Mouse (Mus musculus) spleen, postnatal 14 days (tissue): ENCODE measurements around the gene Aco2.
A peak's percentile ranks its signal among the peaks of the same experiment; 100 is the strongest.

Experiments
- DNase-seq, 2 experiments: peaks; one replicate each; pipeline ENCODE4 v3.0.0; 2021 to 2022; ENCODE audit warnings: low spot score in 2 of 2

The Aco2 gene

DNA sequence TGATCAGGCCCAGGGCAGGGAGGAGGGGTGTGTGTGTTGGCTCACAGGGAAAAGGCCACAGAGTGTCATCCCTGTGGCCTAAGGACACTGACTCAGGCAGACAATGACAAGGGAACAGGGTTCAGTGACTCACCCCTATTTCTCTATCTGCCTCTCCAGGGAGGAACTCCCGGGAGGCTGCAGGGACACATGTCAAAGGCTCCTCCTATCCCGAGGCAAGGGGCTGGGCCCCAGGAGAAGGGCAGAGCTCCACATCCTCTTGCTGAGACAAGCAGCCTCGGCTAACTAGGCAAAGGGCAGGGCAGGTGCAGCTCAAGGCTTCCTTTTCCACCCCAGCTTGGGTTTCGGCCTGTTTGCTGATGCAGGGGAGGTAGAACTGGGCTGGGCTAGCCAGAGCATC, 26.4 kb upstream of the Aco2 start:
- DNase-seq: no peak

DNA sequence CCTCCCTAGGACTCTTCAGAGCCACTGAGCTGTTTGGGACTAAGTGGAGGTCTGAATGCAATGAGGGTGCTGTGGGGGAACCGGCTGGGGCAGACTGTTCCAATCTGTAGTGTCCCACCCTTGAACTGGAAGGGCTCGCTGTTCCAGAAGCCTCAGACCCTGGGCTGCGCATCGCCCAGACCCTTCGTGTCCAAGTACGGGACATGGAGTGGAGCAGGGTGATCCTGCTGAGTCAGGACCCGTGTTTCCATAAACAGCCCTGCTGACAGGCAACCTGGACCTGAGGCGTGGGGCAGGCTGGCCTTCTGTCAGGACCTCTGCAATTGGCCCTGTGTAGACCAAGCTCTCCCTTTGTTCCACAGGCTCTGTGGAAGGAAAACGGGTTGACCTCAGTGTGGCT, 25.4 kb upstream of the Aco2 start:
- DNase-seq: no peak

DNA sequence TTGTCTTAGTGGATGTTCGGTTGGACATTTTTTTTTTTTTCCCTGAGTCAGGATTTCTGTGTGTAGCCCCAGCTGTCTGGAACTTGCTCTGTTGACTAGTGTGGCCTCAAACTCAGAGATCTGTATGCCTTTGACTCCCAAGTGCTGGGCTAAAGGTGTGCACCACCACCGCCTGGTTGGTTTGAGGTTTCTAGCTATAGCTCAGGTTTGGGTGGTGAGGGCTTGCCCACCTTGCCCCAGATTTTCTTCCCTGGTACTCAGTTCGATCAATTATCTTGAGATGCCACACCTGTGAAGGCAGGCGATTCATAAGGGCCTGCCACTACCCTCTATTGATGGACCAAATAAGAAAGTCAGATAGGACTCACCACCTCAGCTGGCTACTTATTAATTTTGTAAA, 24.9 kb upstream of the Aco2 start:
- no peak for DNase-seq

DNA sequence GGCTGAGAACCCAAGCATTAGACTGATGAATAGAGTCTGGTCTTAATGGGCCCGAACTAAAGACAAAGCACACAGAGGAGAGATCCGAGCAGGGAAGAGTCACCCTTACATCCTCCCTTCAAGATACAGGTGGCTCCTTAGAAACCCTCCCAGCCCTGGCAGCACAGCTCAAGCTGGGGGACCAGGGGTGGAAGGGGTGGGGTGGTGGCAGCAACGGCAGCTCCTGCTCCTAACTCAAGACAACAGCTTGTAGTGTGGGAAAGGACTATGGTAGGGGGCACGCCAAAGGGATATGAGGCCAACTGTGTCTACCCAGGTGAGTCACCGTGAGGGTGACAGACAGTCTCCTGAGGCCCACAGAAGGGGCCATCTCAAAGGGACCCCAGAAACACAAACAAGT, 24.2 kb upstream of the Aco2 start:
- no peak for DNase-seq

DNA sequence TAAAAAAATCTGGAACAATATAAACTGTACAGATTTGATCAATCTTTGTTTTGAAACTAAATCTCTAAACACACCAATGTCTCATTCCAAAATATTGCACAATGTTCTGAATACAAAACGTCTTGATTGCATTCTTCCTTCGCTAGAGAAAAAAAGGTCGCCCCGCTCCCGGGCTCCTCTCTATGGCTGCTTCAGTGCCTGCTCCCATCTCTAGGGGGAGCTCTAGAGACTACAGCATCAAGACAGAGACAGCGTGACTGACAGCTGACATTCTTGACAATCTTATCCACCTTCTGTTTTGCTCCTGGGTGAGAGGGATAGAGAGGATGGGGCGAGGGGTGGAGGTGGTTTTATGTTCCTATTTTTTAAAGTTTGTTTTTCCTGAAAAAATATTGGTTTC, 23.8 kb upstream of the Aco2 start:
- DNase-seq: peak in 1 of 2 experiments; percentile 57

DNA sequence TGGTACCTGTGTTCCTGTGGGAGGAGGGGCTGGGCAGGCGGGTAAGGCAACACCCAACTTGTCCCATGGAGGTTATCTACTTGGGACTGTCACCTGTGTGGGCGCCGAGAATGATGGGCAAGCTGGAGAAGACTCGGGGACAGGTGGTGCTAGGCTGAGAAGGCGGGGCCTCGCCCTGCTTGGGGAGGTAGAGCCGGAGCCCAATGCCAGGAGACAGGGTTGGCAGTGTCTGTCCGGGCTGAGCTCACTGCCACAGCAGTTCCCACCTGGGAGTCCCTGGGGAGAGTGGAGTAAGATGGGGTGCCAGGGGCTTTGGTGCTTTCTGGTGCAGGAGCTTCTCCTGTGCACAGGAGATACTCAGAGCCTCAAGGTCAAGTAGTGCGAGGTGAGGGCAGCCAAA, 23.0 kb upstream of the Aco2 start:
- no peak for DNase-seq

DNA sequence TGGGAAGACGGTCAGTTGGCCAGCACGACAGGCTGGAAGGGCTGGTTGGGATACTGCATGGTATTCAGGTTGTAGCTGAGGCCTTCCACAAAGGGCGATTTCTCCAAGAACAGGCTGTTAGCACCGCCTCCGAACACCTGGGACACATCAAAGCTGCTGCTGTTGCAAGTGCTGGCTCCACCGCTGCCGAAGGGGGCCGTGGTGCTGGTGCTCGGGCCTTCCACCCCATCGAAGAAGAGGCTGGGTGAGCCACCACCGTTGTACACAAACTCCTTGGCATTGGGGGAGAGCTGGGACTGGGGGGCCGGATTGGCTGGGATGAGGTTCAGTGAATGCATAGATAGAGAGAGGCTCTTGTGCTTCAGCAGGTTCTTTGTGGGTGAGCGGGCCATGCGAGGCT, 21.4 kb upstream of the Aco2 start:
- DNase-seq: no peak

DNA sequence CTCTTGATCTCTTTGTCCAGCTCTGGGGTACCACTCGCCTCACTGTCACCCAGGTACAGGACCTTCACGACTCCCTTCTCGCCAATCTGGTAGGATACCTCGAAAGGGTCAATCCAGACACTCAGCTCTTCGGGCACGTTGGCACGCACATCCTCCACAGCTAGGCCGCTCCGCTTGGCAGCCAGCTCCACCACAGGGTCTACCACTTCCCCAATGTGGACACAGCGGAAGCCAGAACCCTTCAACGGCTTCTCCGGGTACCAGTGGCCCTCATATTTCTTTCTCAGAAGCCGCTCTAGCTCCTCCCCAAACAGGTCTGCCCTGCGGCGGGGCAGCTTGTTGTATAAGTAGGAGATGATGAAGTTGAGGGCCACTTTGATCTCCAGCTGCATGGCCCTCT, 20.7 kb upstream of the Aco2 start:
- no peak for DNase-seq

DNA sequence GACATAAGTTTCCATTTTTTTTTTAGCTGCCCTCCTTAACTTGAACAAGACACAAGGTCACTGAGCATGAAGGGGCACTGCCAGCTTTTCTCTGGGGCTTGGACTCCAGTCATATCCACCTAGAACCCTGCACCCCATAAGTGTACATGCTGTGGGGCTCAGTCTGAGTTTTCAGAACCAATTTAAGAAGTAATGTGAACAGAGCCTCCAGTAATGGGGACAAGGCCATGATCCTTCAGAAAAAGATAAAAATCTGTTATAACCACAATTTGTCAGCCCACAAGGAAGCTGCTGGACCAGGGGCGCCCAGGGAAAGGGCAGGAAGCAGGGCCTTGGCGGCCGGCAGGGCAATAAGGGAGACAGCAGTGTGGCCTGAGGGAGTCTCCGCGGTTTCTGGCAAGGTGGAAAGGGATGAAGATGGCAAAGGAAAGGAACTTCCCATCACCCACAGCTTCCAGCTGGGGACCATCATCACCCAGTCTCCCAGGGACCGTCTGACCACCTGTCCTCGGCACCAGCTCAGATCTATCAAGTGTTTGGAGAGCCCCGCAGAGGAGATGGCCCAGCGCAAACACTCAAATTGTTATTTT, 19.6 kb upstream of the Aco2 start:
- DNase-seq: no peak

DNA sequence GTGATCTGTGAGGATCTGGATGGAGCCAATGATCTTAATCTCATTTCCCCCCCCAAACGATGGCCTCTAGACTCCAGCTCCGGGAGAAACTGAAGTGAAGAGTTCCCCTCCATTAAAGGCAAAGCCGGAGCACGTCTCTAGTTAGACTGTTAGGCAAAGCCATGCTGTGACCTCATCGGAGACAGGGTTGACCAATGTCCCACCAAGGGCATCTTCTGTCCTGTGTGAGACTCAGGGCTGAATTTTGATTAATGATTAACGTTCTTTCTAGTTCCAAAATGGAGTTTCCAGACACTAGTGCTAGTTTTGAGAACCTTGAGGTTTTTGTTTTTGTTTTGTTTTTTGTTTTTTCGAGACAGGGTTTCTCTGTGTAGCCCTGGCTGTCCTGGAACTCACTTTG, 19.0 kb upstream of the Aco2 start:
- no peak for DNase-seq

DNA sequence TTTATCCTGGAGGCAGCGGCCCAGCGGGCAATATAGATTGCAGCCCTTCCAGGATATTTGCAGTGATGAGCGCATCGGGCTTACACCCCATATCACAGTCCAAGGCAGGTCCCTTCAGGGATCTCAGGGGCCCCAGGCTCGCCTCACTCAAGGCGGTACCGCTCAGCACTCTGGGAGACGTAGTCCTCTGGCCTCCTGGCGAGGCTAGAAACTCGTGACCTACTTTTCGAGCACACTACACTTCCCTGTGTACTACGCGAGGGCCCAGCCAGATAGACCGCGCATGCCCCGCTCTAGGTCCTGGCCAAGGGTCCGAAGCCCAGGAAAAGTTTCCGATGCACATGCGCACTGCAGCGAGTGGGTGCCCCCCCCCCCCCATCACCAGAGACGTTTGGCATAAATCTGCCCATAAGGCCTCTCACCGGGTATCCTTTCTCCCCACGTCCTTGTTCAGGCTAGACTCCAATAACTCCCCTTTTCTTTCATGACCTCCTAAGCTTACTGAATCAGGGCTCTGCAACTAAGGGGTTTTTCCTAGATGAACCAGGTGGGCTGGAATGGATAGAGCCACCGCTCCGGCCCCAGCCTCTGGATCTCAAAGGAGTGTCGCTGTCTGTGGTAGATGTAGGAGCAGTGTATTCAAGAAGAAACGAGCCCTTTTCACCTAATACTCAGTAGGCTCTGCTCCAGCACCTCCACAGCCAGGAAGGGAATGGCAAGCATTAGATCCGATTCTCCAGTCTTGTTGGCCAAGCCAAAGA, 15.9 kb upstream of the Aco2 start:
- peak; percentile 57 to 74 for DNase-seq

DNA sequence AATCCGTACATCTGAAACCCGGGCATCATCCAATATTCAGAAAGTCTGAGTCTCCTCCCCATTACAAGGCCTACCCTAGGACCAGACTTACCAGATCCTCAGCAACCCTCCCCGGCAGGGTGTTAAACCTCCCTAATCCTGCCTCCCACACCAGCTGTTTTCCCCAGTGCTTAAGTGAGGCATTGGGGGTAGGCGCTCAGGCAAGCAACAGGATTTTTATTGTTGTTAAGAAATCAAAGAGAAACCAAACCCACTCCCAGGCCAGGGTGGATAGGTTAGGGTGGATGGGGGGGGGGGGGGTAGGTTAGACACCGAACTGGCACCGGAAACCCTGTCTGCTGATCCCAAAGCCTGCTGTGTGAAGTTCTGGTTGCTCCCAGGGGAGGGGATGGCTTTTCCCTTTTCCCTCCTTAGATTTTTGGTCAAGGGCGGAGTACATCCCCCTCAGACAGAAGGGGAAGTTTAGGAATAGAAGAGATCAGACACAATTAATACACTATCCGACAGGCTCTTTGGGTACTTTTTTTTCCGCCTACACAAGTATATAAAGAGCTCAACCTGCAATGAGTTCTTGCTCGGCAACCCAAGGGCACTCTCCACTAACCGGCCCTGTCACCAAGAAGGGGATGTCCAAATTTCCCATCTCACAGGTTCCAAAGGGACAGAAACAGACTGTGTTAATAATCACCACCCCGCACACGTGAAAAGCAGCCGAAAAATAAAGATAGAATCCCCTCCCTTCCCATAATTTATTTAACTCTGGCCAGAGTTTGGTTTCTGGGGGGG, 15.0 kb upstream of the Aco2 start:
- DNase-seq: peak in 1 of 2 experiments; percentile 11

DNA sequence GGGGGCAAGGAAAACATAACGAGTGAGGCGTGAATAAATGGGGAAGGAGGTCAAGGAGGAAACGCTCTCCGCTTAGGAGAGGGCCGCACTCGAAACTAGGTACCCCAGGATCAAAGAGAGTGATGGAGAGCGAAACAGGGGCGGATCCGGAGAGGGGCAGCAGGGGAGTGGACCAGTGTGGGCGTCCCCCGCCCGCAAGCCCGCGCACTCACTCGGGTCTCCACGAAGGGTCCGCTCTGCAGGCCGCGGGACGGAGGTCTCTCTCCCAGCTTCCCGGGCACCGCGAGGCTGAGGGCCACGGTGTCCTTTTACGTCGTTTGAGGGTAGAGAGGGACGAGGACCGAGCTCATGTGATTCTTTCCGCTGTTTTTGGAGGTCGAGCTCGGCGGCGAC, 14.4 kb upstream of the Aco2 start:
- DNase-seq: peak in 1 of 2 experiments; percentile 32

DNA sequence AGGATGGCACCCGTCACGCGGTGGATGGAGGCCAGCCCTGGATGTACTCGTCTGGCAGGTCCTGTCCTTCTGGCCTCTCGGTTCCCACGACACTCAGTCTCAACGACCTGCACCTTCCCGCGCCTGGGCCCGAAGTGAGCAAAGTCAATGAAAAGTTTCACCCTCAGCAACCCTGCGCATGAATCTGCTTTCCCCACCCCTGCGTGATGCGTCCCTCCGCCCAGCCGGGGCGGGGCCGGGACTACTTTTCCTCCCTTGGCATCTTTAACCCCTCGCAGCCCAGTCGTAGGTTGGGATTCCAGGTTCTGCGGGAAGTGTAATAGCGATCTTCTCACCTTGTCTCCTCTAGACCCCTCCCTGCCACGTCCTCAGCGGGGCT, 14.0 kb upstream of the Aco2 start:
- DNase-seq: peak; percentile 84 to 91

DNA sequence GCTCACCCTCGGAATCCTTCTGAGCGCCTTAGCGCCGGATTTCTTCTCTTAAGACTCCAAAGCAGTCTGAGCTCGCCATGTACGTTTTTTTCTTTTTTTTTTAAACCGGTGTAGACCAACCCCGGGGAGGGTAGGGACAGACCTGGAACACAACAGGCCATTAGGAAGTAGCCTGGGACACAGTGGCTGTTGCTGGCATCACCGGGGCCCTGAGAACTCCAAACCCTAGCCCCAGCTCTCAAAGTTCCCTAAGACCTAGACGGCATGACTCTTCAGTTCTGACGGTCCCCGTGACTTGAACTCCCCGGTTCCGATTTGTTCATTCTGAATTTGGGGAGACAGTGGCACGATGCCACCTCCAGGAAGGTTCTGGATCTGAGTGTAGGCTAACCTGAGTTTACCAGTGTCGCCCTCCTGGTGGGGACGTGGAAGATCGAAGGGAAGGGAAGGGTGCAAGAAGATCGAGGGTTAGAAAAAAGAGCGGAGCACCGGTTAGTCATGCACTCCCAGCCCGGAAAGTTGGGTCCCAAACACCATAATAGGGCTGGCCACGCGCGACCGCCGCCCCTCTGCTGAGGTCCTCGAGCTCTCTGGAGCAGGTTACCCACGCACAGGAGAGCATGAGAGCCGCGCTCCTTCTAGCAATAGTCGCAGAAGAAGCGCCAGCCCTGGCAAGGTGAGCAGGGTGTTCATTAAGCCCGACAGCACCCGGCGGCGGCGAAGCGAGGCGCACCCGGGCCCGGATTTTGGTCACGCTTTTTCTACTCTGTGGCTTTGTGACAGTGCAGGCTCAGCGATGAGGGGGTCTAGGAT, 13.4 kb upstream of the Aco2 start, which contains the start of gene Tob2:
Gene Tob2, minus strand, starts transcription at position 280 of the 813 bp plus-strand sequence.
- DNase-seq: peak; percentile 39 to 55

DNA sequence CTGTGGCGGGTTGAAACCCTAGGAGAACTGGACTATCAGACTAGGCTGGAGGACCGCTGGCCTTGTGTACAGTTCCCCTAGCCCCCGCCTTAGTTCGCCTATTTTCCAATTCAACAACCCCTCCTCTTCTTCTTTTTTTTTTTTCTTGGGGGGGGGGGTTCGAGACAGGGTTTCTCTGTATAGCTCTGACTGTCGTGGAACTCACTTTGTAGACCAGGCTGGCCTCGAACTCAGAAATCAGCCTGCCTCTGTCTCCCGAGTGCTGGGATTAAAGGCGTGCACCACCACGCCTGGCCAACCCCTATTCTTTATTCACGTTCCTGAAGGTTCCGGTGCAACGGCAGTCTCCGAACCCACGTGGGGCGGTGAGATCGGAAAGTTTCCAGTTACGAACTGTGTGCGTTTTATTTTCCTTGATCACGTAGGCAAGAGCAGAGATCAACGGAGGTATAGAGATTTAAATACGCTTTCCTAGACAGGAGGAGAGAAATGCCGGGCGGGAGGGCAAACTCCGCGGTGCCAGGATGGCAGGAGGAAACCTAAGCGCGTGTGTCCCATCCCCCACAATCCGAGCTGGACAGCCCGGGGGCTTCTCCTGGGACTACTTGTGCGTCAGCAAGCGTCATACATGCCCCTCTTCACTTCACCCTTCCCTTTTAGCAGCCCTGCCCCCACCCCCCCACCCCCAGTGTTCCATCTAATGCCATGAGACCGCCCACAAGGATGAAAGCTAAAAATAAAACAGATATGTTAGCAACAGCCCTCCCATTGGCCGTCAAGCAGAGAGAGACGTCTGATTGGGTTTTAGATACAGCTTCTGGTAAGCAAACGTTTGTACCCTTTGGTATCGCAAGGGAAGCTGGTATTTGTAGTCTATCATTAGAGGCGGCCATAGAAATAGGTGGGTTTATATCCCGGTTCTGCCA, 12.5 kb upstream of the Aco2 start:
- DNase-seq: peak; percentile 44 to 56

DNA sequence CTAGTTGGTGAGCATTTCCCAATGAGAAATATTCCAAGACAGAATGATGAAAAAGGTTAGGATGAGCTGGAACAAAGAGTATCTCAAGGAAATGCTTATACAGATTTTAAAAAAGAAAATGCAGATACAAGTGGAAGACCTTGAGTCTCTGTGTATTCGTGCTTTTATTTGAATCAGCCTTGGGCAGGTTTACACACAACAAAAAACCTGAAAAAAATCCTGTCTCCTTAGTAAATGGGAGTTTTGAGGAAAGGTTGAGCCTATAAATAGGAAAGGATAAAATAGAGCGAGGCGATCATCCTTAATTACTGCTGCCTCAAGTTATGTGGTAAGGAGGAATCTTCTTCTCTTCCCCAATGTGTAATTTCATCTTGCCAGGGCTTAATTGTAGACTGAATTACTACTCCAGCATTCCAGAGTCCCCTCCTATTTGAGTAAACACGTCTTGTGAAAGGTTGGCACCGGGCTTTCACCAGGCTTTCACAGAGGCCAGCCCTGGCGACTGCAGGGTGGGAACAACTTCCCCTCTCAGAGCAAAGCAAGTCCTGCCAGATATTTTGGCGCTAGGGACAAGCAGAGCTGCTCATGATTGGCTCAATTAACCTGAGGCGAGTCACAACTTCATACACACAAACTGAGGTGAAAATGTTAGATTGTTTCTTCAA, 11.5 kb upstream of the Aco2 start:
- DNase-seq: peak in 1 of 2 experiments; percentile 14

DNA sequence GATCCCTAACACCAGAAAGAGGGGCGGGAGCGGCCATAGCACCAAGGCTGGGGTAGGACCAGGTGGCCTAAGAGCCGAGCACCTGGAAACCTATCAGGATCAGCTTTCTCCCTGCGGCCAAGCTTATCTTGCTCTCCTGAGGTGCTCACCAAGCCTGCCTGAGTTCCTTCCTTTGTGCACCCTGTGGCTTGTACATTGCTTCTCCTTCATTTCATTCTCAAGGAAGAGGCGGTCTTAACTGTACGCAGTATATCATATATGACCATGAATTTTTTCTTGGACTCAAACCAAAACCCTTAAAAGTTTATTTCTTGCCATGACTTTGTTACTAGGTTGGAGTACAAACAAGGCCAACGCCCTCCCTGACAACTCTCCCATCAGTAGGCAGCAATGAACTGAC, 7.9 kb upstream of the Aco2 start:
- DNase-seq: no peak

DNA sequence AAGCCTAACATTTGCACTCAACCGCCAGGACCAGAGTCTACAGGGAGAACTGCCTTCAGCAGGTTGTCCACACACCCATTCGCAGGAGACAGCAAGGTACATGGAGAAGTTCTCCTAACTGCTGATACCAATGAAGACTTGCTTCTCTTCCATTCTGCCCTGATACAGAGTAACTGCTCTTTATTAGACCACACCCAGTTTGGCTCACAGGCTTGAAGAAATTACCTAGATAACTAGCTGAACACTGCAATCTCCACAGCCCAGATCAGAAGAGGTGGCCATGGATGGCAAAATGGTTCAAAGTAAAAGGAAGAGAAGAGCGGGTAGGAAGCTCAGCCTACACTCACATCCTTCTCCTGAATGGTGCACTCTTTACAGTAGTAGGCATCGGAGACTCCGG, 2.1 kb upstream of the Aco2 start:
- DNase-seq: no peak

DNA sequence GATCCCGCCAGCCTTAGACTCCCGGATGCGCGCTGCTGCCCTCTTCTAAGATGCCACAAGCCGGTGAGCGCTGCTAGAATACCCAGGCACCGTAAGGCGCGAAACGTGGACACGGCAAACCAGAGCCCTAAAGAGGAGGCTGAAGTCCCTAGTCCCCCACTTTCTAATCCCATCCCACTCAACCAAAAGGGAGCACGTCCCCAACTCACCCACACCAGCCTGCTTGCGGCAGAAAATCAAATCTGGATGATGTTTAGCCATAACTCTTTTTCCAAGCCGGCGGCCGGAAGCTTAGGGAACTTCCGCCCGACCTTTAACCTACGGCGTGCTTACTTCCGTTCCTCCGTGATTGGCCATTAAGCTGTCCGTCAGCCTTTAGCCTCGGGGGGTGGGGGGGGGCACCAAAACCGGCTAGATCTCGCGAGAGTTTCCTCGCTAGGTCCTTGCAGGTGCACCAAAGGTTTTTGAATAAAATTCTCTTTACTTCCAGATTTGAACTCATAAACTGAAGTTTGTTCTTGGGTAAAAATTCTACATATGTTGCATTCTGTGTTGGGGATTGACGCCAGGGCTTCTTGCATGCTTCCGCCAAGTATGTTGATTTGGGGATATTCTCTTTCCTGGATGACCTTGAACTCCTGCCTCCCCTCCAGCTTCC, 376 bp upstream of the Aco2 start, which contains the start of gene Phf5a:
Gene Phf5a, minus strand, starts transcription at position 308 of the 658 bp plus-strand sequence.
- DNase-seq: peak; percentile 62 to 73
